ENCODE assay signal across 18 mouse cellular contexts in genomic region chr13:98473034-98473433, GRCm38 (mm10). TPM values are rescaled to one million over a fixed set of nuclear protein-coding genes. Genes with fewer than 3 reads are reported as not detected.
DNase-seq lines count a peak whose midpoint lies in the region.
"Had no signal": no experiment of that assay in that cellular context is flagged by ENCODE, and none has a peak within 500 bp of the region (broad histone marks: within the 10 kb centered on the region; RNA-seq: fewer than 3 reads in every experiment).

No protein-coding gene starts in this region.

- peak; percentile 28 to 40 for DNase-seq in heart, adult 18-20 months
- no peak for DNase-seq in heart, adult 8-10 months (ENCODE audit: low spot score)
- peak; percentile 46 for DNase-seq in lung, postnatal 10 days
- no peak for DNase-seq in lung, postnatal 36 days
- peak; percentile 58 for DNase-seq in heart, postnatal 10 days
- no peak for DNase-seq in layer of hippocampus, postnatal 10 days (ENCODE audit: low spot score in 2 of 2)
- no peak for DNase-seq in gastrocnemius, postnatal 14 days
- DNase-seq: adrenal gland, postnatal 25 days; gastrocnemius, adult 2 months; kidney, adult 8-10 months; kidney, postnatal 14 days; layer of hippocampus, postnatal 36 days; lung, adult 18-20 months; retina, postnatal 1 day; right cerebral cortex, postnatal 25 days; thymus, postnatal 14 days had no signal

- intact Hi-C loops in heart, postnatal 10 days (cut with DNase I): no loop called here
- intact Hi-C loops in gastrocnemius, postnatal 14 days (cut with DNase I; ENCODE audit: low total_unique reads): no loop called here

RNA-seq across cellular contexts. Expression of gene Gm10320, which starts 18.8 kb away (rescaled TPM):
- total RNA-seq in heart, adult 18-20 months (2021): not detected
- not detected for total RNA-seq in heart, adult 8-10 months (2022)
- not detected for total RNA-seq in heart, postnatal 10 days (2021)
- total RNA-seq in layer of hippocampus, postnatal 10 days (2021): not detected
- not detected for total RNA-seq in gastrocnemius, postnatal 14 days (2021)
- total RNA-seq: adrenal gland, postnatal 25 days; gastrocnemius, adult 2 months; layer of hippocampus, adult 2 months; layer of hippocampus, postnatal 36 days; left cerebral cortex, postnatal 14 days had no signal

Comparison
In these comparisons a context has a peak if more than half of its experiments do, and no peak if none do; other contexts are left out.
1. DNase-seq: peak in heart, adult 18-20 months (2 of 2), lung, postnatal 10 days (single experiment) and heart, postnatal 10 days (2 of 2); none in heart, adult 8-10 months (single experiment), lung, postnatal 36 days (single experiment), layer of hippocampus, postnatal 10 days (0 of 2) and gastrocnemius, postnatal 14 days (single experiment).